Mouse (Mus musculus): ENCODE measurements around the gene Tmem163.

DNA sequence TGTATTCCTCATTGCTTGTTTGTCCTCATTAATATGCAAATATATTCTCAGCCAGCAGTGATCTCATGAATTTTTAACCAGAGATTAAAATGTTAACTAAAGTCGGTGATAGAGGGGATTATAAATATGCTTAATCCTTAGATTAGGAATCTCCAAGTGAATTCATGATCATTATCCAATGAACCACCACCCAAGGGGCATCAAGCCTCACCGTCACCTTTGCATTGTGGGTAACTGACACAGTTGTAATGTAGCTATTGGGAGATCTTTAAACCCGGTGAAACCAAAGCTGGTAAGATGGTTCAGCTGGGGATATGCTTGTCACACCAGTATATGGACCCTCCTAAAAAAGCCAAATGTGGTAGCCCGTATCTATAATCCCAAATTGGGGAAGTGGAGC lies 131.3 kb downstream of the Tmem163 start:
- TF ChIP-seq CTCF (conservative IDR thresholded peaks at IDR 0.05; ENCODE audit: low read length) (no peak), NANOG (IDR thresholded peaks at IDR 0.05; ENCODE audit: borderline replicate concordance, low read length) (no peak), POU5F1 (IDR thresholded peaks at IDR 0.05; ENCODE audit: borderline replicate concordance, low read length) (no peak)
